Mouse (Mus musculus): Measurements from ENCODE around the gene Meis1. TPM values are rescaled to one million over a fixed set of nuclear protein-coding genes. Genes with fewer than 3 reads are reported as not detected.

Meis1 gene
- total and polyA plus RNA-seq, 3 experiments, result 0.19 to 3.6 (median 0.81) TPM

GRCm38 (mm10) chr11:18923274-18923673 is 95.5 kb downstream of the Meis1 start:
- H3K27ac ChIP-seq (ENCODE audit: insufficient read depth, low read depth), result no peak overlapping the region
- dilution Hi-C loops (cut with MboI; ENCODE audit: extremely low pct_ligation_motif_present, extremely low pct_unique_long_range_greater_than_20kb, low sequenced_read_pairs) (no loop called here), in situ Hi-C loops (cut with MboI; ENCODE audit: low pct_ligation_motif_present, low pct_unique_long_range_greater_than_20kb, low sequenced_read_pairs) (no loop called here)
- peaks cover 2% of the 10 kb centered on the region for H3K9me3 ChIP-seq (replicated peaks; ENCODE audit: low read length)
- H3K79me2 ChIP-seq (replicated peaks; ENCODE audit: control insufficient read depth, extremely low read depth, insufficient read depth, poor library complexity, severe bottlenecking), result no peaks in the 10 kb centered on the region
- H3K27me3 ChIP-seq (replicated peaks), result no peaks in the 10 kb centered on the region
- no peak overlapping the region for H3K9ac ChIP-seq (ENCODE audit: insufficient read depth, low read depth)
- peaks cover 4 to 19% of the 10 kb centered on the region in 2 experiments for H3K4me1 ChIP-seq (ENCODE audit: control insufficient read depth in 1 of 2, insufficient read depth in 2 of 2)
- TF ChIP-seq MAFK (IDR thresholded peaks at IDR 0.05; ENCODE audit: insufficient replicate concordance, low read length), result no peak
- TF ChIP-seq CHD1 (IDR thresholded peaks at IDR 0.05; ENCODE audit: low read depth, low read length), result no peak
- TF ChIP-seq MYC (IDR thresholded peaks at IDR 0.05; ENCODE audit: low read depth, low read length), result no peak
- TF ChIP-seq IRF4 (IDR thresholded peaks at IDR 0.05; ENCODE audit: low read depth, low read length), result no peak
- no peak for TF ChIP-seq CTCF (conservative IDR thresholded peaks at IDR 0.05 in 1 of 2, IDR thresholded peaks at IDR 0.05 in 1 of 2; ENCODE audit: low read depth in 2 of 2, low read length in 2 of 2)
- no peak for TF ChIP-seq POLR2AphosphoS2 (IDR thresholded peaks at IDR 0.05; ENCODE audit: low read depth, low read length)
- no peak for TF ChIP-seq NRF1 (IDR thresholded peaks at IDR 0.05; ENCODE audit: low read depth, low read length)
- TF ChIP-seq TCF12 (IDR thresholded peaks at IDR 0.05; ENCODE audit: low read depth, low read length), result no peak
- no peak for TF ChIP-seq MXI1 (IDR thresholded peaks at IDR 0.05; ENCODE audit: low read depth, low read length)
- TF ChIP-seq ZMIZ1 (IDR thresholded peaks at IDR 0.05; ENCODE audit: low read depth, low read length), result no peak
- no peak for TF ChIP-seq ETS1 (conservative IDR thresholded peaks at IDR 0.05; ENCODE audit: low read depth, low read length)
- no peak for TF ChIP-seq ELF1 (IDR thresholded peaks at IDR 0.05; ENCODE audit: low read depth, low read length)
- no peak for TF ChIP-seq NELFE (IDR thresholded peaks at IDR 0.05; ENCODE audit: low read depth, low read length)
- no peak for TF ChIP-seq MAZ (IDR thresholded peaks at IDR 0.05; ENCODE audit: low read depth, low read length)
- H3K4me3 ChIP-seq (replicated peaks in 1 of 3; ENCODE audit: low read depth in 2 of 3, low read length in 2 of 3, poor library complexity in 1 of 3), result no peak overlapping the region
- H3K36me3 ChIP-seq (replicated peaks in 1 of 2; ENCODE audit: control insufficient read depth in 1 of 2, insufficient read depth in 1 of 2, low read length in 1 of 2), result no peaks in the 10 kb centered on the region
- no peak overlapping the region for H3K4me2 ChIP-seq (ENCODE audit: insufficient read depth, low read depth, poor library complexity, severe bottlenecking)
- DNase-seq (ENCODE audit: extremely low read depth), result no peak

GRCm38 (mm10) chr11:18920651-18921050 is 98.1 kb downstream of the Meis1 start:
- Histone ChIP-seq H3K27me3 (replicated peaks) (no peaks in the 10 kb centered on the region), H3K9me3 (replicated peaks; ENCODE audit: low read length) (peaks cover 2% of the 10 kb centered on the region), H3K36me3 (replicated peaks in 1 of 2; ENCODE audit: control insufficient read depth in 1 of 2, insufficient read depth in 1 of 2, low read length in 1 of 2) (no peaks in the 10 kb centered on the region), H3K9ac (ENCODE audit: insufficient read depth, low read depth) (no peak overlapping the region), H3K4me1 (ENCODE audit: control insufficient read depth in 1 of 2, insufficient read depth in 2 of 2) (peaks cover 2 to 18% of the 10 kb centered on the region in 2 experiments), H3K27ac (ENCODE audit: insufficient read depth, low read depth) (no peak overlapping the region), H3K4me2 (ENCODE audit: insufficient read depth, low read depth, poor library complexity, severe bottlenecking) (no peak overlapping the region), H3K4me3 (replicated peaks in 1 of 3; ENCODE audit: low read depth in 2 of 3, low read length in 2 of 3, poor library complexity in 1 of 3) (no peak overlapping the region), H3K79me2 (replicated peaks; ENCODE audit: control insufficient read depth, extremely low read depth, insufficient read depth, poor library complexity, severe bottlenecking) (no peaks in the 10 kb centered on the region)
- in situ Hi-C loops (cut with MboI; ENCODE audit: low pct_ligation_motif_present, low pct_unique_long_range_greater_than_20kb, low sequenced_read_pairs), result no loop called here
- TF ChIP-seq JUND (conservative IDR thresholded peaks at IDR 0.05; ENCODE audit: low read depth, low read length) (no peak), ZC3H11A (IDR thresholded peaks at IDR 0.05; ENCODE audit: low read depth, low read length) (no peak)
- no peak for DNase-seq (ENCODE audit: extremely low read depth)
- dilution Hi-C loops (cut with MboI; ENCODE audit: extremely low pct_ligation_motif_present, extremely low pct_unique_long_range_greater_than_20kb, low sequenced_read_pairs), result no loop called here
